Mouse (Mus musculus) CH12.LX (cell line): ENCODE measurements at regions not wholly inside any gene's neighbourhood (a gene's known extent, or its start where the extent isn't known, plus 50 kb on each side); places are given as distances from the start of the nearest gene placed in this dataset.

Experiments
- DNase-seq: peaks from one replicate; pipeline ENCODE4 v3.0.0-alpha.2; 2013; ENCODE audit errors: extremely low read depth
- H3K27ac ChIP-seq: 2 replicates; pipeline ENCODE4 v1.5.1; 2012; ENCODE audit warnings: low read depth, mild to moderate bottlenecking, control low read depth, moderate library complexity; ENCODE audit not compliant: insufficient read depth
- H3K27me3 ChIP-seq: replicated peaks from 2 replicates; pipeline ENCODE3; 2012; ENCODE audit warnings: inconsistent platforms
- H3K36me3 ChIP-seq, 2 experiments: replicated peaks in 1 of 2; 2 replicates each; pipeline versions ENCODE3 to v1.6.1; 2012; ENCODE audit warnings: inconsistent platforms in 1 of 2, low read length in 1 of 2, mild to moderate bottlenecking in 1 of 2, mixed read lengths in 1 of 2, moderate library complexity in 1 of 2; ENCODE audit not compliant: control insufficient read depth in 1 of 2, insufficient read depth in 1 of 2
- H3K4me1 ChIP-seq, 2 experiments: 2 replicates each; pipeline ENCODE4 v1.6.1; 2012; ENCODE audit warnings: inconsistent platforms in 1 of 2, moderate library complexity in 1 of 2; ENCODE audit not compliant: insufficient read depth in 2 of 2, control insufficient read depth in 1 of 2
- H3K4me2 ChIP-seq: 2 replicates; pipeline ENCODE4 v1.6.1; 2012; ENCODE audit warnings: low read depth, mild to moderate bottlenecking, control low read depth; ENCODE audit not compliant: poor library complexity, insufficient read depth, severe bottlenecking
- H3K4me3 ChIP-seq, 3 experiments: fragments of 150-350 bp in 1 of 3; sonication (generic) in 1 of 3; replicated peaks in 1 of 3; 2 replicates each; pipeline versions ENCODE3 to v1.5.1; 2011 to 2012; ENCODE audit warnings: low read depth in 2 of 3, low read length in 2 of 3, mild to moderate bottlenecking in 2 of 3, moderate library complexity in 2 of 3, control low read depth in 1 of 3, improper control_type of control experiment in 1 of 3, inconsistent platforms in 1 of 3, mixed read lengths in 1 of 3; ENCODE audit not compliant: poor library complexity in 1 of 3
- H3K79me2 ChIP-seq: replicated peaks from 2 replicates; pipeline ENCODE4 v1.6.1; 2012; ENCODE audit warnings: mild to moderate bottlenecking, moderate library complexity; ENCODE audit not compliant: control insufficient read depth, poor library complexity, insufficient read depth, severe bottlenecking; ENCODE audit errors: extremely low read depth
- H3K9ac ChIP-seq: 2 replicates; pipeline ENCODE4 v1.6.1; 2012; ENCODE audit warnings: low read depth, mild to moderate bottlenecking, control low read depth, moderate library complexity; ENCODE audit not compliant: insufficient read depth
- H3K9me3 ChIP-seq: replicated peaks from 2 replicates; pipeline ENCODE3; 2012; ENCODE audit warnings: low read length, inconsistent platforms, mixed read lengths
- BHLHE40 ChIP-seq: IDR thresholded peaks from 2 replicates; pipeline ENCODE4 v1.6.1; 2011; ENCODE audit warnings: mild to moderate bottlenecking, low read depth, low read length, improper control_type of control experiment
- CHD2 ChIP-seq: IDR thresholded peaks from 2 replicates; pipeline ENCODE4 v1.6.1; 2011; ENCODE audit warnings: low read length, improper control_type of control experiment
- CTCF ChIP-seq, 2 experiments: IDR thresholded peaks in 1 of 2; conservative IDR thresholded peaks in 1 of 2; 2 replicates each; pipeline ENCODE4 v1.5.1; 2011 to 2012; ENCODE audit warnings: low read depth in 2 of 2, low read length in 2 of 2, improper control_type of control experiment in 1 of 2, inconsistent platforms in 1 of 2, mild to moderate bottlenecking in 1 of 2, moderate library complexity in 1 of 2
- ELF1 ChIP-seq: IDR thresholded peaks from 2 replicates; pipeline ENCODE4 v1.6.1; 2014; ENCODE audit warnings: low read depth, mild to moderate bottlenecking, inconsistent platforms, low read length, improper control_type of control experiment
- ETS1 ChIP-seq: conservative IDR thresholded peaks from 2 replicates; pipeline ENCODE4 v1.6.1; 2012; ENCODE audit warnings: low read depth, mild to moderate bottlenecking, inconsistent platforms, low read length, improper control_type of control experiment, moderate library complexity
- GABPA ChIP-seq: IDR thresholded peaks from 2 replicates; pipeline ENCODE4 v1.6.1; 2012; ENCODE audit warnings: low read depth, low read length, improper control_type of control experiment, inconsistent platforms; ENCODE audit not compliant: insufficient replicate concordance
- HCFC1 ChIP-seq: IDR thresholded peaks from 2 replicates; pipeline ENCODE4 v1.6.1; 2012; ENCODE audit warnings: low read depth, mild to moderate bottlenecking, inconsistent platforms, low read length, improper control_type of control experiment
- KAT2A ChIP-seq: IDR thresholded peaks from 2 replicates; pipeline ENCODE4 v1.6.1; 2012; ENCODE audit warnings: low read length, improper control_type of control experiment, inconsistent platforms; ENCODE audit not compliant: insufficient replicate concordance
- MAX ChIP-seq: IDR thresholded peaks from 2 replicates; pipeline ENCODE4 v1.6.1; 2011; ENCODE audit warnings: low read length, improper control_type of control experiment
- MEF2A ChIP-seq: IDR thresholded peaks from 2 replicates; pipeline ENCODE4 v1.6.1; 2014; ENCODE audit warnings: low read depth, mild to moderate bottlenecking, inconsistent platforms, low read length, improper control_type of control experiment, borderline replicate concordance
- MYC ChIP-seq: IDR thresholded peaks from 2 replicates; pipeline ENCODE4 v1.6.1; 2011; ENCODE audit warnings: low read depth, mild to moderate bottlenecking, improper control_type of control experiment, low read length
- NELFE ChIP-seq: IDR thresholded peaks from 2 replicates; pipeline ENCODE4 v1.6.1; 2011; ENCODE audit warnings: low read depth, low read length, improper control_type of control experiment
- NRF1 ChIP-seq: IDR thresholded peaks from 2 replicates; pipeline ENCODE4 v1.6.1; 2014; ENCODE audit warnings: low read depth, mild to moderate bottlenecking, inconsistent platforms, low read length, improper control_type of control experiment, moderate library complexity
- SIN3A ChIP-seq: IDR thresholded peaks from 2 replicates; pipeline ENCODE4 v1.6.1; 2012; ENCODE audit warnings: low read length, improper control_type of control experiment, inconsistent platforms
- SMC3 ChIP-seq: IDR thresholded peaks from 2 replicates; pipeline ENCODE4 v1.6.1; 2011; ENCODE audit warnings: low read depth, low read length, improper control_type of control experiment
- TBP ChIP-seq: conservative IDR thresholded peaks from 2 replicates; pipeline ENCODE4 v1.6.1; 2011; ENCODE audit warnings: low read depth, low read length, improper control_type of control experiment
- TCF12 ChIP-seq: IDR thresholded peaks from 2 replicates; pipeline ENCODE4 v1.6.1; 2014; ENCODE audit warnings: low read depth, mild to moderate bottlenecking, inconsistent platforms, low read length, improper control_type of control experiment
- UBTF ChIP-seq: IDR thresholded peaks from 2 replicates; pipeline ENCODE4 v1.6.1; 2012; ENCODE audit warnings: low read depth, mild to moderate bottlenecking, inconsistent platforms, low read length, improper control_type of control experiment, moderate library complexity
- USF2 ChIP-seq: conservative IDR thresholded peaks from 2 replicates; pipeline ENCODE4 v1.6.1; 2011; ENCODE audit warnings: low read depth, low read length, improper control_type of control experiment
- ZC3H11A ChIP-seq: IDR thresholded peaks from 2 replicates; pipeline ENCODE4 v1.6.1; 2012; ENCODE audit warnings: low read depth, mild to moderate bottlenecking, inconsistent platforms, low read length, improper control_type of control experiment
- ZKSCAN1 ChIP-seq: IDR thresholded peaks from 2 replicates; pipeline ENCODE4 v1.6.1; 2012; ENCODE audit warnings: low read depth, inconsistent platforms, low read length, improper control_type of control experiment, borderline replicate concordance
- ZMIZ1 ChIP-seq: IDR thresholded peaks from 2 replicates; pipeline ENCODE4 v1.6.1; 2012; ENCODE audit warnings: low read depth, mild to moderate bottlenecking, inconsistent platforms, low read length, improper control_type of control experiment
- ZNF384 ChIP-seq: IDR thresholded peaks from 2 replicates; pipeline ENCODE4 v1.6.1; 2012; ENCODE audit warnings: low read depth, low read length, improper control_type of control experiment, inconsistent platforms
- dilution Hi-C: fragments of 300-500 bp; cut with MboI; formaldehyde crosslinking; loops from 2 replicates; pipeline ENCODE4 v1.14.3; 2020; ENCODE audit warnings: low sequenced_read_pairs; ENCODE audit not compliant: extremely low pct_unique_long_range_greater_than_20kb, extremely low pct_ligation_motif_present
- in situ Hi-C: fragments of 300-500 bp; cut with MboI; formaldehyde crosslinking; loops from 3 replicates; pipeline ENCODE4 v1.14.3; 2019; ENCODE audit warnings: low sequenced_read_pairs, low pct_ligation_motif_present, low pct_unique_long_range_greater_than_20kb, mixed read lengths

- H3K9me3 ChIP-seq, result no peaks in the 10 kb centered on the region
- H3K4me3 ChIP-seq, result no peak overlapping the region
- H3K9ac ChIP-seq, result no peak overlapping the region
- in situ Hi-C loops (no loop called here), dilution Hi-C loops (no loop called here)
- H3K36me3 ChIP-seq, result no peaks in the 10 kb centered on the region
- no peaks in the 10 kb centered on the region for H3K27me3 ChIP-seq
- H3K27ac ChIP-seq, result no peak overlapping the region
- no peaks in the 10 kb centered on the region for H3K79me2 ChIP-seq
- TF ChIP-seq HCFC1 (no peak), USF2 (no peak), SIN3A (no peak), GABPA (no peak), BHLHE40 (no peak), ZMIZ1 (no peak), UBTF (no peak), ZC3H11A (no peak), TBP (no peak), SMC3 (no peak), MAX (no peak), KAT2A (no peak), NELFE (no peak), ELF1 (no peak), ZKSCAN1 (no peak), CTCF (conservative IDR thresholded peaks at IDR 0.05 in 1 of 2, IDR thresholded peaks at IDR 0.05 in 1 of 2; ENCODE audit: low read depth in 2 of 2, low read length in 2 of 2) (no peak), TCF12 (no peak), NRF1 (no peak)
- DNase-seq, result no peak
- no peaks in the 10 kb centered on the region for H3K4me1 ChIP-seq
- H3K4me2 ChIP-seq, result no peak overlapping the region
These were observed 697.5 kb upstream of the Zeb2 start for GRCm38 (mm10) chr2:45814741-45815140.

DNA sequence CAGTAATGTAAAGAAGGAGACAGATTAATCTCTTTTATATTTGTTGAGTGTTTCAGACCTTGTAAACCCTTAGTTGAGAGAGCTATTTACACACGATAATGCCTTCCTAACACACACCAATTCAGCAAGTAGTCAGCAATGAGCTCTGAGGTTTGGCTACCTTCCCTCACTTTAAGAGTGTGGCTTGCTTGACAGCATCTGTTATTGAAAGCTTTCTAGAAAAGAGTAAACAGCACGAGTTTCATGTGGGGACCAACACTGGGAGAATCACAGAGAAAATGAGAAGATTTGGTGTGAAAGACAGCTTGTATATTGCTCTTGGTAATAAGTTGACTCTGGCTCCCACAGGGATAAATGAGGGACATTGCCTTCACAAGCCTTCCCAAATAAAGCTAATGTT is 688.1 kb upstream of the Zeb2 start:
- H3K4me3 ChIP-seq, result no peak overlapping the region
- no peaks in the 10 kb centered on the region for H3K9me3 ChIP-seq
- no peaks in the 10 kb centered on the region for H3K36me3 ChIP-seq
- in situ Hi-C loops, result no loop called here
- no peak for DNase-seq
- TF ChIP-seq MEF2A (no peak), ELF1 (no peak), MYC (no peak), HCFC1 (no peak), ZNF384 (no peak), SIN3A (no peak), ZMIZ1 (no peak), ETS1 (no peak), CHD2 (no peak)
- TF ChIP-seq, all 38 proteins: peak for 0
- Histone ChIP-seq H3K27me3 (no peaks in the 10 kb centered on the region), H3K4me1 (no peaks in the 10 kb centered on the region), H3K79me2 (no peaks in the 10 kb centered on the region), H3K4me2 (no peak overlapping the region), H3K9ac (no peak overlapping the region), H3K27ac (no peak overlapping the region)
- dilution Hi-C loops, result no loop called here
